Mouse (Mus musculus) testis, adult 2 months (tissue): ENCODE measurements around the gene Hlx. TPM values are rescaled to one million over a fixed set of nuclear protein-coding genes. Genes with fewer than 3 reads are reported as not detected.

Experiments used
- H3K27ac ChIP-seq: fragments of 200-500 bp; 2 replicates; pipeline ENCODE4 v1.5.1; 2012; ENCODE audit warnings: low read depth, low read length; ENCODE audit not compliant: control insufficient read depth, insufficient read depth
- H3K27me3 ChIP-seq: fragments of 200-500 bp; 2 replicates; pipeline ENCODE4 v1.6.1; 2012; ENCODE audit warnings: mild to moderate bottlenecking, low read length, moderate library complexity; ENCODE audit not compliant: control insufficient read depth, insufficient read depth
- H3K36me3 ChIP-seq: fragments of 200-500 bp; 2 replicates; pipeline ENCODE4 v1.6.1; 2012; ENCODE audit warnings: mild to moderate bottlenecking, low read length; ENCODE audit not compliant: control insufficient read depth, insufficient read depth
- H3K4me1 ChIP-seq: fragments of 200-500 bp; 2 replicates; pipeline ENCODE4 v1.6.1; 2012; ENCODE audit warnings: low read length; ENCODE audit not compliant: control insufficient read depth, insufficient read depth
- H3K4me3 ChIP-seq: fragments of 200-500 bp; 2 replicates; pipeline ENCODE4 v1.5.1; 2012; ENCODE audit warnings: low read depth, mild to moderate bottlenecking, low read length, moderate library complexity, mixed read lengths; ENCODE audit not compliant: control insufficient read depth
- CTCF ChIP-seq: fragments of 200-500 bp; IDR thresholded peaks from 2 replicates; pipeline ENCODE4 v1.5.1; 2012; ENCODE audit warnings: low read depth, mild to moderate bottlenecking, inconsistent platforms, low read length, moderate library complexity; ENCODE audit not compliant: control insufficient read depth, insufficient read depth, insufficient replicate concordance
- POLR2A ChIP-seq: fragments of 200-500 bp; IDR thresholded peaks from 2 replicates; pipeline ENCODE4 v1.6.1; 2012; ENCODE audit warnings: low read depth, mild to moderate bottlenecking, inconsistent platforms, low read length, moderate library complexity; ENCODE audit not compliant: control insufficient read depth
- polyA plus RNA-seq: library from polyadenylated mRNA; depleted of rRNA; stranded (reverse); fragments of >200 nt; gene quantifications from 2 replicates; pipeline ENCODE4 v1.2.3, GENCODE M21; 2012

Gene Hlx
- polyA plus RNA-seq, 1 experiment, result 0.28 TPM

DNA sequence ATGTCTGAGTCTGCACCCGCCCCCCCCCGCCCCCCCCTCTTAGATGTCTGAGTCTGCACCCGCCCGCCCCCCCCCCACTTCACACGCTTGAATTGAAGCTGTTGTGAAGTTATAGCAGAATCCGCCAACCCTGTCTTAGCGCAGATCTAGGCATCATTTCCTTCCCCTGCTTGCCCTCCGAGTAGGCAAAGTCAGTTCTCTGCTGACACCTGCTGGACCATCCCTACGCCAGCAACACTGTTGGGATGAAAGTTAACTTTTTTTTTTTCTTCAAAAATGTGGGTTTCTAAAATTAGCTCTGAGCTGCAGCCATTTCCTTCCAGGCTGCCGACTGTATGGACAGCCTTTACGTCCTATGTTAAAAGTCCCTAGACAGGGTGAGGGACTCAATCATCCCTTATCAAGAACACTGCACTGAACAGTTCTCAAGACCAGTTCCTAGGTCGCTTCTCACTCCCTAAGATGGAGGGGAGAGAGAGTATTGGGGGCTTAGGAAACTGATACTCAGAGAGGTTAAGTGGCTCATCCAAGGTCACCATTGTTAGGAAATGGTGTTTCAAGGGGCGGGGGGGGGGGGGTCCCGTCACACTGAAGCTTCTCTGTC, 5.6 kb upstream of the Hlx start:
- Histone ChIP-seq H3K36me3 (no peaks in the 10 kb centered on the region), H3K4me3 (no peak overlapping the region), H3K27ac (no peak overlapping the region), H3K27me3 (peaks cover 3% of the 10 kb centered on the region), H3K4me1 (peaks cover 6% of the 10 kb centered on the region; the same call in 1 of the 2 replicates)
- TF ChIP-seq POLR2A, result no peak
- peak; percentile 63; the same call in 1 of the 2 replicates for TF ChIP-seq CTCF

DNA sequence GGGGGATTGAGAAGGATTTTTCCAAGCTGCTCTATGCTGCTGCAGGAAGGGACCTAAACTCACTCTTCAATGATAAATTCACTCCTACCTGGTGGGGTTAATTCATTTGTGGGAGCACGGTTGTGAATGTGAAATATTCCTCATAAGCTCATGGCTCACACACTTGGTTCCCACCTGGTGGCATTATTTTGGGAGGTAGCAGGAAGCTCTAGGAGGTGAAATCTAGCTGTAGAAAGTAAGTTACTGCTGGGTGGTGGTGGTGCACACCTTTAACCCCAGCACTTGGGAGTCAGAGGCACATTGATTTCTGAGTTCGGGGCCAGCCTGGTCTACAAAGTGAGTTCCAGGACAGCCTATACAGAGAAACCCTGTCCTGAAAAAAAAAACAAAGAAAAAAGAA, 4.8 kb upstream of the Hlx start:
- peaks cover 3% of the 10 kb centered on the region for H3K27me3 ChIP-seq
- H3K4me3 ChIP-seq, result no peak overlapping the region
- TF ChIP-seq CTCF (no peak), POLR2A (no peak)
- H3K4me1 ChIP-seq, result peaks cover 6% of the 10 kb centered on the region
- no peak overlapping the region for H3K27ac ChIP-seq
- H3K36me3 ChIP-seq, result no peaks in the 10 kb centered on the region

DNA sequence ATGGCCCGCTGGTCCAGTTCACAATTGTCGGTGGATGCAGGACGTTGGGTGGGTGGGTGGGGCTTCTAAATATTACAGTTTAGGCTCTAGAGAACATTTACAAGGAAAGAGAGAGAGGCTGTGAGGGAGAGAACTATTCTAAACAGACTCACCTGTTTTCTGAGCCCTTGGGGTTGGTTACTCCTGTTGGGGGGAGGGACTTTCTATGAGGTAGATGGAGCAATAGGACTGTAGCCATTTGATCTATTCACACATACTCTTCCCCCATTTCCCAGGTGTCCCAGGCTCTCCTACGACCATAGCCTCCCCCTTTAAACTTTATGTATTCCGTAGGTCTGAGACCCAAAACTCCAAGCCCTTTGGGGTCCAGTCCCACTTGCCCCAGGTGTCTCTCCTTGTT, 3.8 kb upstream of the Hlx start:
- TF ChIP-seq POLR2A, result no peak
- no peak for TF ChIP-seq CTCF

DNA sequence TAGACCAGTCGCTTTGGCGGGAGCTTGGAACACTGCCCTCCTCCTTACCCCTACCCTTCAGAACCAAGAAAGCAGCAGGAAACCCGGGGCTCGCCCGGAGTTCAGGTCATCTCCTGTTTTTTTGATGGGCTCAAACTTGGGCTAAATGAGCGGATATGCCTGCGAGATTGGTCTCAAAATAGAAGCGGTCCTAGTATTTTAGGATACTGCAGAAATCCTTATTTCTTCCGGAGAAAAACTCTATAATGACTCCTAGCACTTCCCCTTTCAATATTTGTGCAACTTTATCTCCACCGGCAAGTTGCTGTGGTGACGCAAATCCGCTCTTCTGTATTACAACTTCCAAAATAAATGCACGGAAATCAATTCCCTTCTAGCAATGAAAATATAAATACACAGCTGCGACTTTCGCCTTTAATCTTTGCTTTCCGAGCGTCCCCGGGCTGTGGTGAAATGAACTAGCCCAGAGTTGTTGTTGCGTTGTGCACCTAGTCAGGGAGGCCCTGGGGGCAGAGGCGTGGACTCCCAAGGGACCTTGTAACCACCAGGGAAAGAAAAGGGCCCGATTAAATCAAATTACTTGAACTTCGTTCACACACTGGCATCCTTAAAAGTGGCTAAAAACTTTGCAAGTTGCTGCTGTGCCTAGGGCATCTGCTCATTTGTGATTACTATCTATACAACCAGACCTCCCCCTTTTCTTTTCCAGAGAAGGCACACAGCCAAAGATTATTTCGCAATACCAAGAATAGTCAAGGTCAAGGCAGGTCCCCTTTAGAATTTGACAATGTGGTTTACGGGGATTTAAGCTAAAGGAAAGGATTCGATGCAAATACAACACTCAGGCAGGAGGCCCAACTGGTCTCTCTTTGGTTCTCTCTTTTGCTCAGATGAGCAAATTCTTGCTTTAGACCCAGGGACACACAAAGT, 2.8 kb upstream of the Hlx start:
- Histone ChIP-seq H3K36me3 (no peaks in the 10 kb centered on the region), H3K27ac (no peak overlapping the region), H3K4me1 (peaks cover 12% of the 10 kb centered on the region), H3K4me3 (no peak overlapping the region), H3K27me3 (peaks cover 6% of the 10 kb centered on the region)
- no peak for TF ChIP-seq CTCF
- no peak for TF ChIP-seq POLR2A

More for the DNA sequence above, 3.8 kb upstream of the Hlx start:
- no peaks in the 10 kb centered on the region for H3K36me3 ChIP-seq
- no peak overlapping the region for H3K27ac ChIP-seq
- H3K4me3 ChIP-seq, result no peak overlapping the region
- peaks cover 12% of the 10 kb centered on the region for H3K4me1 ChIP-seq
- peaks cover 3% of the 10 kb centered on the region for H3K27me3 ChIP-seq

DNA sequence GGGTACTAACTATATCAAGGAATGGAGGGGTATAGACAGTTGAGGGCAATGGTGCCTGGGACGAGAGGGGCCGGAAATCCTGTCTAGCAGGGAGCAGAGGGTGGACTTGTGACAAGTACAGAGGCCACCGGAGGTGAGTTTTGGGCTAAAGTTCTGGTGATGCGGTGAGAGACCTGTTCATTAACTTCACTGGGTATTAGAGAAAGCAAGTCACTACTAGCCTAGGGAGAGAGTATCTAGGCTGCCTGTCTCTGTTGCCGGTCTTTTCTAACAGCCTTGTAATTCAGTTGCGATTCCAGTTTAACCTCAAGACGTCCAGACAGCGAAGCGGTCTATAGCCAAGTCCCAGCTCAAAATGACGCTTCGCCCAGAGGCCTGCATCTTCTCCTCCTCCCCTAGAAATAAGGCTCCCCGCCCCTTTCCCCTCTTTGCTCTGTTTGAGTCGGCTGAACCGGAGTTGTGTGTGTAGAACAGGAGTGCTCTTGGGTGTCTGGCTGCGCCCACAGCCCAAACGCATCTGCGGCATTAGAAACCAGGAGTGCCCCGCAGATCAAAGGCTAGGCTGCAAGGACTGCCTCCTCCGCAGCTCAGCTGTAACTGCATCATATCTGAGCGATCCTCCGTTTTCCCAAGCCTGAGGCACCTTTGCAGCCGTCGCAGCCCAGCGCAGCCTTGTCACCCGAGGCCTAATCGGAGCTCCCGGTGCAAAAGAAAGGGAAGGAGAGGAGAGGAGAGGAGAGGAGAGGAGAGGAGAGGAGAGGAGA, 1.8 kb upstream of the Hlx start:
- H3K4me3 ChIP-seq, result no peak overlapping the region

DNA sequence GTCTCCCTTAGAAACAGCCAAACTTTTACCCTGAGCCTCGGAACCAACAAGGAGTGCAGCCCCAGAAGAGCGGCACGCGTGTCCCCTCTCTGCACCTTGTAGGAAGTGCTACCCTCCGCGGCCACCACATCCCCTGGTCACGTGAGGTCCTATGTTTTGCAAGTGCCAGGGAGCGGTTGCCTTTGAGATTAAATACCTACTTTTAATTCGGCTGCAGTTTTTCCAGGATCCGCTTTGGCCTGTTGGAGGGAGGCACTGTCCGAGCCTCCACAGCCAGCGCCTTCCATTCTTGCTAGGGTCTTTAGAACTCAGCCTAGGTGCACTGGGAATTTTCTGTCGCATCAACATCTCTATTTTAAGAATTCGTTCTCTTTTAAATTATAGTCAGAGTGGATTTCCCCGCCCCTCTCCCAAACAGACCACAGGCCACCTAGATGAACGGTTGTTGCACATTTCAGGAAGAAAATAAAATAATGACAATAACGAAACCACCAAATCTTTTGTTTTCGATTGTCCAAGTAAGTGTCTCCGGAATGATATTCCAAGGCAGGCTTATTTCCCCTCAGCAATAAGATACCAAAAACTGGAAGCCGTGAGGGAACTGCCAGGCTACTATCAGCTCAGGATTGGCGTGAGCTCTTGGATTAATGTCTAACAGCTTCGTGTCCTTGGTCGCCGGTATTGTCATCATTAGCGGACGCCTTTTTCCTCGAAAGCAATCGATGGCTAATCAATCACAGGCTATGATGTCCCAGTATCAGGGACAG, 1.1 kb upstream of the Hlx start:
- Histone ChIP-seq H3K4me3 (no peak overlapping the region), H3K4me1 (peaks cover 12% of the 10 kb centered on the region), H3K27me3 (peaks cover 6% of the 10 kb centered on the region), H3K27ac (no peak overlapping the region), H3K36me3 (no peaks in the 10 kb centered on the region)
- no peak for TF ChIP-seq CTCF
- TF ChIP-seq POLR2A, result no peak

More for the DNA sequence above, 1.8 kb upstream of the Hlx start:
- H3K27me3 ChIP-seq, result peaks cover 6% of the 10 kb centered on the region
- no peak overlapping the region for H3K27ac ChIP-seq
- H3K36me3 ChIP-seq, result no peaks in the 10 kb centered on the region
- TF ChIP-seq POLR2A (no peak), CTCF (no peak)
- H3K4me1 ChIP-seq, result peaks cover 12% of the 10 kb centered on the region
